Mouse (Mus musculus) inflammation-experienced regulatory T-cells (primary cell): ENCODE results near the gene Gm15262. TPM values are rescaled to one million over a fixed set of nuclear protein-coding genes. Genes with fewer than 3 reads are reported as not detected.

Experiments
- polyA plus RNA-seq, 2 experiments: library from polyadenylated mRNA; unstranded; fragments of 100-300 nt; shearing (Covaris generic); gene quantifications; one replicate each; pipeline ENCODE4 v1.2.1; 2017

The Gm15262 gene
- polyA plus RNA-seq, result under 1 TPM; 0.18 to 0.23 TPM

DNA sequence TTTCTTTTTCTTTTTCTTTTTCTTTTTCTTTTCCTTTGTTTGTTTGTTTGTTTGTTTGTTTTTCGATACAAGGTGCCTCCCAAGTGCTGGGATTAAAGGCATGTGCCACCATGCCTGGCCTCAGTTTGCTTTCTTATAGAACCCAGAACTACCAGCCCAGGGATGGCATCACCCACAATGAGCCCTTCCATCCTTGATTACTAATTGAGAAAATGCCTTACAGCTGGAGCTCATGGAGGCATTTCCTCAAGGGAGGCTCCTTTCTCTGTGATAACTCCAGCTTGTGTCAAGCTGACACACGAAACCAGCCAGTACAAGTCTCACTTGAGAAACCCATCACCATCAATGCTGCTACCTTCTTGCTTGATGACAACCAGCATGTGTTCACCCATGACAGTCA lies at the start of gene Gm15262:
Gm15262 (plus strand) TSS at position 301 of the 400 bp plus-strand sequence.

Other genes starting within 250 kb of the Gm15262 start
- under 1 TPM in 1 of 2 experiments, not detected in 1; 0.32 TPM for gene Scml2, start 170.3 kb upstream of the Gm15262 start, polyA plus RNA-seq